Mouse (Mus musculus): ENCODE measurements around the gene Ganc.

GRCm38 (mm10) chr2:120455719-120456118 is 52.0 kb downstream of the Ganc start, which contains the start of gene Capn3:
- TF ChIP-seq ZNF384 (IDR thresholded peaks at IDR 0.05; ENCODE audit: low read depth, low read length) (no peak), HCFC1 (IDR thresholded peaks at IDR 0.05; ENCODE audit: borderline replicate concordance, insufficient read depth, low read length) (no peak), MAFK (IDR thresholded peaks at IDR 0.05; ENCODE audit: insufficient read depth, low read depth, low read length) (no peak), CHD2 (IDR thresholded peaks at IDR 0.05; ENCODE audit: low read depth, low read length) (no peak), ZC3H11A (IDR thresholded peaks at IDR 0.05; ENCODE audit: borderline replicate concordance, low read depth, low read length) (no peak)
